Mouse (Mus musculus): ENCODE data around the gene Rbp7.

DNA sequence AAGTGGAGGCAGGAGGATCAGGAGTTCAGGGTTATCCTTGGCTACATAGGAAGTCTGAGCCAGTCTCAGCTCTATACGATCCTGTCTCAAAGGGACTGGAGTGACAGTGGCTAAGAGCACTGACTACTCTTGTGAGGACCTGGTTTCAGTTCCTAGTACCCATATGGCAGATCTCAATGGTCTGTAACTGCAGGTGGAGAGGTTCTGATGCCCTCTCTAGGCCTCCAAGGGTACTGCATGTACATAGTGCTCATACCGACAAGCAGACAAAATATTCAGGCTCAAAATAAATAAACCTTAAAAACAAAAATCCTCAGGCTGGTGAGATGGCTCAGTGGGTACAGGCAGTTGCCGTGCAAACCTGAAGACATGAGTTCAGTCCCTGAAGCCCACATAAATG, 36.4 kb upstream of the Rbp7 start:
- TF ChIP-seq CTCF (IDR thresholded peaks at IDR 0.05; ENCODE audit: borderline replicate concordance, insufficient read depth, low read length), result no peak
- TF ChIP-seq POLR2A (IDR thresholded peaks at IDR 0.05; ENCODE audit: low read depth, low read length), result no peak

Measured in embryonic fibroblast, embryonic 13.5 days (primary cell).